Mouse (Mus musculus) hindbrain, embryonic 14.5 days (tissue): ENCODE data around the gene Gm20696. TPM values are rescaled to one million over a fixed set of nuclear protein-coding genes. Genes with fewer than 3 reads are reported as not detected.
A peak's percentile ranks its signal among the peaks of the same experiment; 100 is the strongest.

Source experiments
- ATAC-seq: fragments of 200-750 bp; cut with Nextera tagmentation; 2 replicates; pipeline ENCODE4 v1.8.0; 2017; ENCODE audit warnings: moderate number of reproducible peaks, mild to moderate bottlenecking, moderate TSS enrichment, moderate library complexity; ENCODE audit not compliant: low FRiP score
- DNase-seq: peaks from one replicate; pipeline ENCODE4 v3.0.0-alpha.2; 2015; ENCODE audit warnings: low spot score
- H3K27ac ChIP-seq: fragments of 300-500 bp; sonication (generic); 2 replicates; pipeline ENCODE4 v1.5.1; 2014; ENCODE audit warnings: mild to moderate bottlenecking, moderate library complexity
- H3K27me3 ChIP-seq: fragments of 300-500 bp; sonication (generic); 2 replicates; pipeline ENCODE4 v1.6.1; 2014; ENCODE audit warnings: mild to moderate bottlenecking, low read length, mixed read lengths; ENCODE audit not compliant: control insufficient read depth, insufficient read depth
- H3K36me3 ChIP-seq: fragments of 300-500 bp; sonication (generic); replicated peaks from 2 replicates; pipeline ENCODE4 v1.6.1; 2014; ENCODE audit not compliant: control insufficient read depth, insufficient read depth
- H3K4me1 ChIP-seq: fragments of 300-500 bp; sonication (generic); replicated peaks from 2 replicates; pipeline ENCODE4 v1.6.1; 2014; ENCODE audit warnings: antibody characterized with exemption, low read length, mixed read lengths; ENCODE audit not compliant: control insufficient read depth, insufficient read depth
- H3K4me2 ChIP-seq: fragments of 300-500 bp; sonication (generic); replicated peaks from 2 replicates; pipeline ENCODE4 v1.6.1; 2014; ENCODE audit warnings: mild to moderate bottlenecking, moderate library complexity
- H3K4me3 ChIP-seq: fragments of 300-500 bp; sonication (generic); replicated peaks from 2 replicates; pipeline ENCODE4 v1.5.1; 2014; ENCODE audit warnings: mild to moderate bottlenecking, low read length
- H3K9ac ChIP-seq: fragments of 300-500 bp; sonication (generic); 2 replicates; pipeline ENCODE4 v1.6.1; 2014
- H3K9me3 ChIP-seq: fragments of 300-500 bp; sonication (generic); 2 replicates; pipeline ENCODE4 v1.6.1; 2016; ENCODE audit warnings: low read length; ENCODE audit not compliant: control insufficient read depth
- WGBS: fragments of 180-500 bp; shearing (Covaris S2); extraction: QIAGEN DNeasy Blood & Tissue Kit; methylation state at CpG from one replicate; pipeline ENCODE4 v1.1.7; 2014; 5-methylcytosine and 5-hydroxymethylcytosine counted together
- polyA plus RNA-seq: library from polyadenylated mRNA; unstranded; fragments of >200 nt; fragmentation: Nextera tagmentation; extraction: Ambion mirVana; gene quantifications from 2 replicates; pipeline ENCODE4 v1.2.1, GENCODE M21; 2014

Gm20696 gene
- polyA plus RNA-seq, 1 experiment from 2014 or later = 2.6 TPM

- H3K4me1 ChIP-seq = peaks cover 20% of the 10 kb centered on the region
- peak overlapping the region; percentile 94 for H3K9ac ChIP-seq
- ATAC-seq (peak; percentile 49), DNase-seq (no peak)
- H3K27ac ChIP-seq = peak overlapping the region; percentile 92
- 7% methylated on average over 25 of the region's 25 CpGs for WGBS
- no peaks in the 10 kb centered on the region for H3K36me3 ChIP-seq
- peak overlapping the region; percentile 92 for H3K4me2 ChIP-seq
- H3K9me3 ChIP-seq = no peaks in the 10 kb centered on the region
- peaks cover 40% of the 10 kb centered on the region for H3K27me3 ChIP-seq
- peak overlapping the region; percentile 78 for H3K4me3 ChIP-seq
These were observed 25.1 kb upstream of the Gm20696 start for GRCm38 (mm10) chr6:99691666-99692205.

GRCm38 (mm10) chr6:99688513-99688912 lies 21.9 kb upstream of the Gm20696 start:
- DNase-seq (no peak), ATAC-seq (no peak)
- Histone ChIP-seq H3K27me3 (peaks cover 22% of the 10 kb centered on the region), H3K9ac (no peak overlapping the region), H3K9me3 (0 out of 2 replicates have a peak, but pooled peaks cover 6% of the 10 kb centered on the region), H3K27ac (no peak overlapping the region), H3K36me3 (no peaks in the 10 kb centered on the region), H3K4me1 (peaks cover 3% of the 10 kb centered on the region; the same call in 1 of the 2 replicates), H3K4me3 (no peak overlapping the region), H3K4me2 (no peak overlapping the region)
- 83% methylated on average over 6 of the region's 6 CpGs for WGBS

- no peak overlapping the region for H3K4me2 ChIP-seq
- DNase-seq = no peak
- 53% methylated on average over 5 of the region's 5 CpGs for WGBS
- no peak overlapping the region for H3K9ac ChIP-seq
- no peaks in the 10 kb centered on the region for H3K4me1 ChIP-seq
- H3K27me3 ChIP-seq = peaks cover 10% of the 10 kb centered on the region; the same call in 1 of the 2 replicates
- no peak overlapping the region for H3K27ac ChIP-seq
- 0 out of 2 replicates have a peak, but pooled peaks cover 6% of the 10 kb centered on the region for H3K9me3 ChIP-seq
- ATAC-seq = no peak
- H3K36me3 ChIP-seq = no peaks in the 10 kb centered on the region
- H3K4me3 ChIP-seq = no peak overlapping the region
These were observed 18.3 kb upstream of the Gm20696 start for GRCm38 (mm10) chr6:99684899-99685298.

- no peak for DNase-seq
- H3K4me3 ChIP-seq = no peak overlapping the region
- H3K9ac ChIP-seq = no peak overlapping the region
- H3K9me3 ChIP-seq = 0 out of 2 replicates have a peak, but pooled peaks cover 6% of the 10 kb centered on the region
- H3K36me3 ChIP-seq = no peaks in the 10 kb centered on the region
- H3K4me2 ChIP-seq = no peak overlapping the region
- H3K27ac ChIP-seq = no peak overlapping the region
- ATAC-seq = no peak
- no peaks in the 10 kb centered on the region for H3K4me1 ChIP-seq
- 0 out of 2 replicates have a peak, but pooled peaks cover 4% of the 10 kb centered on the region for H3K27me3 ChIP-seq
- 89% methylated on average over 5 of the region's 5 CpGs for WGBS
These were observed 17.4 kb upstream of the Gm20696 start for GRCm38 (mm10) chr6:99683974-99684373.

- WGBS = 55% methylated on average over 11 of the region's 11 CpGs
These were observed 11.5 kb upstream of the Gm20696 start for GRCm38 (mm10) chr6:99678108-99678507.

GRCm38 (mm10) chr6:99677325-99677724 lies 10.7 kb upstream of the Gm20696 start:
- H3K9ac ChIP-seq = no peak overlapping the region
- H3K4me2 ChIP-seq = no peak overlapping the region
- H3K27ac ChIP-seq = no peak overlapping the region
- no peak overlapping the region for H3K4me3 ChIP-seq
- H3K9me3 ChIP-seq = no peaks in the 10 kb centered on the region
- H3K27me3 ChIP-seq = no peaks in the 10 kb centered on the region
- ATAC-seq = no peak
- no peaks in the 10 kb centered on the region for H3K36me3 ChIP-seq
- no peaks in the 10 kb centered on the region; the same call in none of the 2 replicates for H3K4me1 ChIP-seq
- DNase-seq = no peak
- 91% methylated on average over 8 of the region's 8 CpGs for WGBS

More at GRCm38 (mm10) chr6:99678108-99678507, 11.5 kb upstream of the Gm20696 start:
- Histone ChIP-seq H3K27ac (peak overlapping the region; percentile 16; the same call in 1 of the 2 replicates), H3K9ac (no peak overlapping the region), H3K4me2 (no peak overlapping the region), H3K27me3 (no peaks in the 10 kb centered on the region), H3K4me1 (no peaks in the 10 kb centered on the region; the same call in none of the 2 replicates), H3K9me3 (no peaks in the 10 kb centered on the region), H3K4me3 (no peak overlapping the region), H3K36me3 (no peaks in the 10 kb centered on the region)
- ATAC-seq = 0 out of 2 replicates have a peak, but pooled peaks have one; percentile 62
- DNase-seq = no peak

- no peak overlapping the region for H3K4me2 ChIP-seq
- 71% methylated on average over 4 of the region's 4 CpGs for WGBS
- H3K36me3 ChIP-seq = no peaks in the 10 kb centered on the region
- no peak for DNase-seq
- no peak overlapping the region for H3K27ac ChIP-seq
- ATAC-seq = no peak
- no peak overlapping the region for H3K4me3 ChIP-seq
- no peak overlapping the region for H3K9ac ChIP-seq
- no peaks in the 10 kb centered on the region for H3K9me3 ChIP-seq
- H3K27me3 ChIP-seq = no peaks in the 10 kb centered on the region
- H3K4me1 ChIP-seq = peaks cover 12% of the 10 kb centered on the region
These were observed 7.9 kb upstream of the Gm20696 start for GRCm38 (mm10) chr6:99674482-99674881.

- no peak overlapping the region for H3K4me3 ChIP-seq
- no peaks in the 10 kb centered on the region for H3K9me3 ChIP-seq
- H3K27me3 ChIP-seq = 0 out of 2 replicates have a peak, but pooled peaks cover 5% of the 10 kb centered on the region
- DNase-seq = no peak
- no peaks in the 10 kb centered on the region for H3K36me3 ChIP-seq
- ATAC-seq = no peak
- H3K4me2 ChIP-seq = no peak overlapping the region
- H3K4me1 ChIP-seq = peaks cover 35% of the 10 kb centered on the region
- H3K9ac ChIP-seq = no peak overlapping the region
- no peak overlapping the region for H3K27ac ChIP-seq
- WGBS = 68% methylated on average over 3 of the region's 3 CpGs
These were observed 5.2 kb upstream of the Gm20696 start for GRCm38 (mm10) chr6:99671768-99672167.

- no peak for ATAC-seq
- Histone ChIP-seq H3K9me3 (no peaks in the 10 kb centered on the region), H3K4me3 (no peak overlapping the region), H3K27ac (peak overlapping the region; percentile 60), H3K9ac (no peak overlapping the region), H3K27me3 (peaks cover 5% of the 10 kb centered on the region; the same call in 1 of the 2 replicates), H3K4me1 (peaks cover 41% of the 10 kb centered on the region), H3K4me2 (no peak overlapping the region), H3K36me3 (no peaks in the 10 kb centered on the region)
- WGBS = 56% methylated on average over 7 of the region's 7 CpGs
- DNase-seq = peak; percentile 77
These were observed 4.0 kb upstream of the Gm20696 start for GRCm38 (mm10) chr6:99670481-99671119.
